Mouse (Mus musculus) embryonic facial prominence, embryonic 13.5 days (tissue): ENCODE data around the gene Polr3c. TPM values are rescaled to one million over a fixed set of nuclear protein-coding genes. Genes with fewer than 3 reads are reported as not detected.

Experiments
- ATAC-seq: fragments of 200-750 bp; cut with Nextera tagmentation; 2 replicates; pipeline ENCODE4 v1.8.0; 2017; ENCODE audit warnings: low read depth; ENCODE audit not compliant: insufficient number of reproducible peaks, insufficient read depth, low FRiP score, low TSS enrichment
- H3K27ac ChIP-seq: fragments of 300-500 bp; sonication (generic); 2 replicates; pipeline ENCODE4 v1.5.1; 2015; ENCODE audit warnings: moderate library complexity, mild to moderate bottlenecking, inconsistent platforms
- H3K27me3 ChIP-seq: fragments of 300-500 bp; sonication (generic); 2 replicates; pipeline ENCODE4 v1.6.1; 2015; ENCODE audit warnings: mild to moderate bottlenecking, inconsistent platforms
- H3K36me3 ChIP-seq: fragments of 300-500 bp; sonication (generic); 2 replicates; pipeline ENCODE4 v1.6.1; 2015; ENCODE audit warnings: mild to moderate bottlenecking, inconsistent platforms
- H3K4me1 ChIP-seq: fragments of 300-500 bp; sonication (generic); 2 replicates; pipeline ENCODE4 v1.6.1; 2015; ENCODE audit warnings: inconsistent platforms
- H3K4me2 ChIP-seq: fragments of 300-500 bp; sonication (generic); 2 replicates; pipeline ENCODE4 v1.6.1; 2015; ENCODE audit warnings: moderate library complexity, mild to moderate bottlenecking, inconsistent platforms
- H3K4me3 ChIP-seq: fragments of 300-500 bp; sonication (generic); 2 replicates; pipeline ENCODE4 v1.5.1; 2015; ENCODE audit warnings: mild to moderate bottlenecking, inconsistent platforms
- H3K9ac ChIP-seq: fragments of 300-500 bp; sonication (generic); 2 replicates; pipeline ENCODE4 v1.6.1; 2015; ENCODE audit warnings: mild to moderate bottlenecking, inconsistent platforms
- H3K9me3 ChIP-seq: fragments of 300-500 bp; sonication (generic); 2 replicates; pipeline ENCODE4 v1.6.1; 2016; ENCODE audit warnings: inconsistent platforms
- WGBS: fragments of 180-500 bp; shearing (Covaris S2); methylation state at CpG from one replicate; pipeline ENCODE4 v1.1.7; 2015; ENCODE audit warnings: mixed read lengths; 5-methylcytosine and 5-hydroxymethylcytosine counted together
- polyA plus RNA-seq: library from polyadenylated mRNA; unstranded; fragments of >200 nt; fragmentation: Nextera tagmentation; extraction: Ambion mirVana; gene quantifications from 2 replicates; pipeline ENCODE4 v1.2.1, GENCODE M21; 2015

The Polr3c gene
- polyA plus RNA-seq, 1 experiment from 2014 or later: 34.5 TPM

- H3K9me3 ChIP-seq: no peaks in the 10 kb centered on the region
- no peaks in the 10 kb centered on the region for H3K4me1 ChIP-seq
- WGBS: 48% methylated on average over 1 of the region's 1 CpGs
- no peaks in the 10 kb centered on the region for H3K27me3 ChIP-seq
- H3K27ac ChIP-seq: no peak overlapping the region
- no peak overlapping the region for H3K4me3 ChIP-seq
- no peaks in the 10 kb centered on the region for H3K36me3 ChIP-seq
- no peak for ATAC-seq
- no peak overlapping the region for H3K4me2 ChIP-seq
- H3K9ac ChIP-seq: no peak overlapping the region
These were observed 9.7 kb upstream of the Polr3c start for GRCm38 (mm10) chr3:96737013-96737740.

- H3K27ac ChIP-seq: no peak overlapping the region
- 88% methylated on average over 2 of the region's 2 CpGs for WGBS
- no peak overlapping the region for H3K9ac ChIP-seq
- H3K27me3 ChIP-seq: no peaks in the 10 kb centered on the region
- no peaks in the 10 kb centered on the region for H3K36me3 ChIP-seq
- ATAC-seq: no peak
- H3K4me2 ChIP-seq: no peak overlapping the region
- H3K4me3 ChIP-seq: no peak overlapping the region
- no peaks in the 10 kb centered on the region for H3K4me1 ChIP-seq
- no peaks in the 10 kb centered on the region for H3K9me3 ChIP-seq
These were observed 7.8 kb upstream of the Polr3c start for GRCm38 (mm10) chr3:96735200-96735599.

- peaks cover 8% of the 10 kb centered on the region for H3K4me1 ChIP-seq
- no peak overlapping the region for H3K27ac ChIP-seq
- H3K4me2 ChIP-seq: no peak overlapping the region
- no peak overlapping the region for H3K4me3 ChIP-seq
- no peaks in the 10 kb centered on the region for H3K36me3 ChIP-seq
- ATAC-seq: no peak
- no peak overlapping the region for H3K9ac ChIP-seq
- no peaks in the 10 kb centered on the region for H3K9me3 ChIP-seq
- 93% methylated on average over 1 of the region's 1 CpGs for WGBS
- no peaks in the 10 kb centered on the region for H3K27me3 ChIP-seq
These were observed 6.6 kb upstream of the Polr3c start for GRCm38 (mm10) chr3:96733984-96734383.

- Histone ChIP-seq H3K4me1 (peaks cover 20% of the 10 kb centered on the region), H3K27ac (no peak overlapping the region), H3K27me3 (no peaks in the 10 kb centered on the region), H3K4me3 (no peak overlapping the region), H3K36me3 (no peaks in the 10 kb centered on the region), H3K9ac (no peak overlapping the region), H3K4me2 (no peak overlapping the region), H3K9me3 (no peaks in the 10 kb centered on the region)
- 81% methylated on average over 5 of the region's 5 CpGs for WGBS
- ATAC-seq: no peak
These were observed 3.4 kb upstream of the Polr3c start for GRCm38 (mm10) chr3:96730785-96731184.

GRCm38 (mm10) chr3:96729403-96729784 lies 2.0 kb upstream of the Polr3c start:
- WGBS: 31% methylated on average over 3 of the region's 3 CpGs
- Histone ChIP-seq H3K4me1 (peaks cover 20% of the 10 kb centered on the region), H3K4me2 (peak overlapping the region; percentile 66)

GRCm38 (mm10) chr3:96728634-96729402 lies 1.4 kb upstream of the Polr3c start:
- ATAC-seq: no peak
- peaks cover 4% of the 10 kb centered on the region for H3K36me3 ChIP-seq
- H3K4me2 ChIP-seq: peak overlapping the region; percentile 66
- H3K27me3 ChIP-seq: no peaks in the 10 kb centered on the region
- peak overlapping the region; percentile 91 for H3K4me3 ChIP-seq
- peaks cover 20% of the 10 kb centered on the region for H3K4me1 ChIP-seq
- H3K9me3 ChIP-seq: no peaks in the 10 kb centered on the region
- peak overlapping the region; percentile 91 for H3K9ac ChIP-seq
- WGBS: 36% methylated on average over 7 of the region's 7 CpGs
- H3K27ac ChIP-seq: peak overlapping the region; percentile 92

More at GRCm38 (mm10) chr3:96729403-96729784, 2.0 kb upstream of the Polr3c start:
- no peaks in the 10 kb centered on the region for H3K27me3 ChIP-seq
- H3K27ac ChIP-seq: no peak overlapping the region
- H3K4me3 ChIP-seq: no peak overlapping the region
- no peaks in the 10 kb centered on the region for H3K36me3 ChIP-seq
- no peaks in the 10 kb centered on the region for H3K9me3 ChIP-seq
- H3K9ac ChIP-seq: no peak overlapping the region
- no peak for ATAC-seq

- Histone ChIP-seq H3K27me3 (no peaks in the 10 kb centered on the region), H3K4me1 (peaks cover 20% of the 10 kb centered on the region), H3K4me3 (peak overlapping the region; percentile 91), H3K9ac (peak overlapping the region; percentile 91), H3K27ac (peak overlapping the region; percentile 92), H3K36me3 (peaks cover 12% of the 10 kb centered on the region), H3K9me3 (no peaks in the 10 kb centered on the region), H3K4me2 (peak overlapping the region; percentile 66)
- no peak; the same call in 1 of the 2 replicates for ATAC-seq
- WGBS: under 1% methylated on average over 37 of the region's 42 CpGs
These were observed 603 bp upstream of the Polr3c start for GRCm38 (mm10) chr3:96727828-96728633.

GRCm38 (mm10) chr3:96719173-96719572 lies 8.3 kb downstream of the Polr3c start:
- 41% methylated on average over 14 of the region's 14 CpGs for WGBS
- ATAC-seq: no peak
- H3K27me3 ChIP-seq: no peaks in the 10 kb centered on the region

GRCm38 (mm10) chr3:96715854-96716253 lies 11.6 kb downstream of the Polr3c start:
- 76% methylated on average over 2 of the region's 2 CpGs for WGBS
- H3K36me3 ChIP-seq: peaks cover 67% of the 10 kb centered on the region
- no peak for ATAC-seq

More at GRCm38 (mm10) chr3:96719173-96719572, 8.3 kb downstream of the Polr3c start:
- Histone ChIP-seq H3K36me3 (peaks cover 65% of the 10 kb centered on the region), H3K27ac (no peak overlapping the region), H3K4me1 (no peaks in the 10 kb centered on the region), H3K4me2 (no peak overlapping the region), H3K4me3 (no peak overlapping the region), H3K9ac (peak overlapping the region; percentile 44; the same call in 1 of the 2 replicates), H3K9me3 (no peaks in the 10 kb centered on the region)

GRCm38 (mm10) chr3:96714286-96714685 lies 13.1 kb downstream of the Polr3c start:
- no peak for ATAC-seq
- Histone ChIP-seq H3K4me1 (no peaks in the 10 kb centered on the region), H3K9me3 (no peaks in the 10 kb centered on the region), H3K27ac (no peak overlapping the region), H3K4me2 (no peak overlapping the region), H3K9ac (no peak overlapping the region), H3K27me3 (no peaks in the 10 kb centered on the region), H3K36me3 (peaks cover 69% of the 10 kb centered on the region), H3K4me3 (no peak overlapping the region)
- 94% methylated on average over 5 of the region's 5 CpGs for WGBS

More at GRCm38 (mm10) chr3:96715854-96716253, 11.6 kb downstream of the Polr3c start:
- Histone ChIP-seq H3K27me3 (no peaks in the 10 kb centered on the region), H3K27ac (no peak overlapping the region), H3K4me3 (no peak overlapping the region), H3K9ac (no peak overlapping the region), H3K9me3 (no peaks in the 10 kb centered on the region), H3K4me2 (no peak overlapping the region), H3K4me1 (no peaks in the 10 kb centered on the region)

GRCm38 (mm10) chr3:96708684-96709064 lies 18.8 kb downstream of the Polr3c start:
- no peak for ATAC-seq

More at GRCm38 (mm10) chr3:96708684-96709064, 18.8 kb downstream of the Polr3c start:
- Histone ChIP-seq H3K9ac (peak overlapping the region; percentile 82; the same call in 1 of the 2 replicates), H3K36me3 (peaks cover 62% of the 10 kb centered on the region), H3K4me1 (peaks cover 7% of the 10 kb centered on the region; the same call in 1 of the 2 replicates), H3K4me3 (peak overlapping the region; percentile 58), H3K27me3 (peaks cover 5% of the 10 kb centered on the region; the same call in 1 of the 2 replicates), H3K4me2 (peak overlapping the region; percentile 93), H3K27ac (no peak overlapping the region), H3K9me3 (no peaks in the 10 kb centered on the region)
- 60% methylated on average over 2 of the region's 2 CpGs for WGBS
